Mouse (Mus musculus) hindbrain, embryonic 16.5 days (tissue): Measurements from ENCODE around the gene Crocc2. TPM values are rescaled to one million over a fixed set of nuclear protein-coding genes. Genes with fewer than 3 reads are reported as not detected.

Source experiments
- ATAC-seq: fragments of 200-750 bp; cut with Nextera tagmentation; 2 replicates; pipeline ENCODE4 v1.8.0; 2017; ENCODE audit warnings: moderate TSS enrichment, moderate library complexity
- H3K27ac ChIP-seq: fragments of 300-500 bp; sonication (generic); 2 replicates; pipeline ENCODE4 v1.5.1; 2014; ENCODE audit warnings: low read depth, mild to moderate bottlenecking, control low read depth, low read length, moderate library complexity
- H3K27me3 ChIP-seq: fragments of 300-500 bp; sonication (generic); replicated peaks from 2 replicates; pipeline ENCODE4 v1.6.1; 2014; ENCODE audit warnings: low read length; ENCODE audit not compliant: control insufficient read depth, insufficient read depth
- H3K36me3 ChIP-seq: fragments of 300-500 bp; sonication (generic); 2 replicates; pipeline ENCODE4 v1.6.1; 2014; ENCODE audit warnings: mild to moderate bottlenecking, low read length, moderate library complexity, mixed read lengths; ENCODE audit not compliant: control insufficient read depth, insufficient read depth
- H3K4me1 ChIP-seq: fragments of 300-500 bp; sonication (generic); 2 replicates; pipeline ENCODE4 v1.6.1; 2014; ENCODE audit warnings: low read depth, low read length; ENCODE audit not compliant: control insufficient read depth, insufficient read depth
- H3K4me2 ChIP-seq: fragments of 300-500 bp; sonication (generic); 2 replicates; pipeline ENCODE4 v1.6.1; 2014; ENCODE audit warnings: mild to moderate bottlenecking, low read length, control low read depth, moderate library complexity
- H3K4me3 ChIP-seq: fragments of 300-500 bp; sonication (generic); 2 replicates; pipeline ENCODE4 v1.5.1; 2014; ENCODE audit warnings: mild to moderate bottlenecking, low read length, control low read depth, moderate library complexity
- H3K9ac ChIP-seq: fragments of 300-500 bp; sonication (generic); 2 replicates; pipeline ENCODE4 v1.6.1; 2014; ENCODE audit warnings: low read depth, mild to moderate bottlenecking, control low read depth, low read length, moderate library complexity
- H3K9me3 ChIP-seq: fragments of 300-500 bp; sonication (generic); 2 replicates; pipeline ENCODE4 v1.6.1; 2014; ENCODE audit warnings: mild to moderate bottlenecking, low read length, moderate library complexity; ENCODE audit not compliant: control insufficient read depth
- WGBS: fragments of 180-500 bp; shearing (Covaris S2); extraction: QIAGEN DNeasy Blood & Tissue Kit; methylation state at CpG from one replicate; pipeline ENCODE4 v1.1.7; 2014; 5-methylcytosine and 5-hydroxymethylcytosine counted together
- polyA plus RNA-seq: library from polyadenylated mRNA; unstranded; fragments of >200 nt; fragmentation: Nextera tagmentation; extraction: Ambion mirVana; gene quantifications from 2 replicates; pipeline ENCODE4 v1.2.1, GENCODE M21; 2015

Crocc2 gene
- 0.43 and 0.51 TPM in 2 replicates for polyA plus RNA-seq

DNA sequence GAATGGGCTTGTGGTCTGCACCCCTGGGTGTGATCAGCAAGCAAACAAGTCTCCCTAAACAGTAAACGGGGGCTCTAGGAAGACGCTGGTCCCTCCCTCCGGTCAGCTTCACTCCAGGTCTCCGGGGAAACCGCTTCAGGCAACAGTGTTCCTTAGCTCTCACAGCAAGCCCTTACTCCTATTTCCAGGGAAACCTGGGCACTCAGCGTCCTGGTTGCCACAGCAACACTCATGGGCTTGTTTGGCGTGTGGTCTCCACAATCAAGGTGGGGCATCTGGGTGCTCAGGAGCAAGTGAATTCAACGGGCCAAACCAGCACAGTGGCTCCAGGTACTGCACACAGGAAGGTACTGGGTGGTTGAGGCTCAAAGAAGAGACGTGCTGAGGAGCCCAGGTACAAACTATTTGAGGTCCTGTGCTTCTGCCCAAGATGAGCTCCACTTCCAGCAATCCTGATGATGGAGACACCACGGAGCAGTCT is at the start of gene Crocc2:
Gene Crocc2, plus strand, starts transcription at position 431 of the 481 bp plus-strand sequence.
- Histone ChIP-seq H3K27me3 (no peaks in the 10 kb centered on the region), H3K9ac (no peak within 1 kb of the TSS), H3K27ac (no peak within 1 kb of the TSS), H3K9me3 (no peaks in the 10 kb centered on the region), H3K36me3 (no peaks in the 10 kb centered on the region), H3K4me3 (no peak within 1 kb of the TSS), H3K4me1 (no peaks in the 10 kb centered on the region), H3K4me2 (no peak within 1 kb of the TSS)
- 41% methylated on average over 10 of the region's 10 CpGs for WGBS
- no peak for ATAC-seq

DNA sequence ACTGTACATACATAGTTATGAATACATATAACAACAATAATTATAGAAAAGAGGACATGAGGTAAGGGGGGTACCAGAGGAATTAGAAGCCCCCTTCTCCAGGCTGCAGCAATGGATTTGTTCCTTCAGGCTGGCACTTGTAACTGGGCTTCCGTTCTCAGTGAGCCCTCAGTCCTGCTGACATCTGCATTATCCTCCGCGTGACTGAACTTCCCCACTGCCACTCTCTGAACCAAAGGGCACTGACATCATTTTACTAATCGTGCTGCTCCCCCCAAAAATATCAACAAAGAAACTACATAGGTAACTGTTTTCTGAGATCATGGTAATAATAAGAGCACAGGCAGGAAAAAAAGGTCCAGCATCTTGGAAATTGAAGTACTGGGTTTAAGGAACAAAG is 49.7 kb upstream of the Crocc2 start:
- H3K4me3 ChIP-seq = no peak overlapping the region
- no peak overlapping the region for H3K27ac ChIP-seq
- peaks cover 8% of the 10 kb centered on the region for H3K4me1 ChIP-seq
- no peak overlapping the region for H3K4me2 ChIP-seq
- H3K36me3 ChIP-seq = no peaks in the 10 kb centered on the region
- no peaks in the 10 kb centered on the region for H3K27me3 ChIP-seq
- H3K9me3 ChIP-seq = no peaks in the 10 kb centered on the region
- WGBS = 20% methylated on average over 4 of the region's 4 CpGs
- ATAC-seq = no peak
- no peak overlapping the region for H3K9ac ChIP-seq

- Histone ChIP-seq H3K36me3 (no peaks in the 10 kb centered on the region), H3K9me3 (no peaks in the 10 kb centered on the region), H3K27me3 (no peaks in the 10 kb centered on the region), H3K9ac (no peak overlapping the region), H3K4me1 (no peaks in the 10 kb centered on the region), H3K27ac (no peak overlapping the region), H3K4me3 (no peak overlapping the region), H3K4me2 (no peak overlapping the region)
- no peak for ATAC-seq
- 81% methylated on average over 11 of the region's 11 CpGs for WGBS
Observed at GRCm38 (mm10) chr1:93123179-93123854, 45.2 kb upstream of the Crocc2 start.

DNA sequence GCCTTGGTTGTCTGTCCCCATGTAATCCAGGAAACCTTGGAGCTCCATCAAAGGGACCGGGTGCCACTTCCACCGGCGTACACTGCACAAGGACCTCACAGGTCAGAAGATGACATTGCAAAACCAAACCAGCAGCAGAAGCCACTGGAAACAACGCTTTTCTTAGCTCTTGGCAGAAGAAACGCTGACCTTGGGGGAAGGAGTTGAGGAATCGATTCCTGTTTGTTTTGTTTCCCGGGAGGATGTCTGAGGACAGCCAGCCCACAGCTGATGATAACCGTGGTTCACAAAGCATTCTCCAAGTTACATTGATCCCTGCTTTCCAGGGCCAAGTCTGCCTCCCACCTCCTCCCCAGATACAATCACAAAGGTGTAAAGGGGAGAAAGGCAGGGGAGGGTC is 44.5 kb upstream of the Crocc2 start:
- Histone ChIP-seq H3K9ac (no peak overlapping the region), H3K27me3 (no peaks in the 10 kb centered on the region), H3K36me3 (no peaks in the 10 kb centered on the region), H3K4me3 (no peak overlapping the region), H3K9me3 (no peaks in the 10 kb centered on the region), H3K4me2 (no peak overlapping the region), H3K4me1 (no peaks in the 10 kb centered on the region), H3K27ac (no peak overlapping the region)
- no peak for ATAC-seq
- 77% methylated on average over 8 of the region's 8 CpGs for WGBS

DNA sequence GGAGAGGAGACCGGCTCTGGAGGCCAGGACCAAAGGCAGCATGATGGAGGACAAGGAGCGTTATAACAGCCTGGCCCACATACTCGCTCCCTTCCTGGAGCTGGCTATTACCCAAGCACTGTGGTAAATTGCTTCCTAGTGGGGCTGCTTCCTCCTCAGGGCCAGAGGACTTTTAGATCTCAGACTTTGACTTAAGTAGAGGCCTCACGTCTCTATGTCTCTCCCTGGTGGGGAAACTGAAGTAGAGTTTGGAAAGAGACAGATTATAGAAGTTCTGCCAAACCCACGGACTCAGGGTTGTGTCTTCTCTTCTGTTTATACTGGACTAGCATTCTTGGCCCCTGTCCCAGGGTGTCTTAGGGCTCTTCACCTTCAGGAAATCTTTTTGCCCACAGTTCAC is 43.3 kb upstream of the Crocc2 start:
- no peak for ATAC-seq
- no peaks in the 10 kb centered on the region for H3K27me3 ChIP-seq
- WGBS = 67% methylated on average over 5 of the region's 5 CpGs

GRCm38 (mm10) chr1:93128209-93128608 is 40.3 kb upstream of the Crocc2 start:
- no peak for ATAC-seq
- Histone ChIP-seq H3K9ac (no peak overlapping the region), H3K27ac (no peak overlapping the region), H3K27me3 (no peaks in the 10 kb centered on the region), H3K4me1 (no peaks in the 10 kb centered on the region), H3K4me2 (no peak overlapping the region), H3K36me3 (no peaks in the 10 kb centered on the region), H3K9me3 (no peaks in the 10 kb centered on the region), H3K4me3 (no peak overlapping the region)
- WGBS = 88% methylated on average over 8 of the region's 8 CpGs

More for the DNA sequence above, 43.3 kb upstream of the Crocc2 start:
- Histone ChIP-seq H3K4me2 (no peak overlapping the region), H3K36me3 (no peaks in the 10 kb centered on the region), H3K27ac (no peak overlapping the region), H3K4me3 (no peak overlapping the region), H3K9ac (no peak overlapping the region), H3K9me3 (no peaks in the 10 kb centered on the region), H3K4me1 (no peaks in the 10 kb centered on the region)

- Histone ChIP-seq H3K4me3 (no peak overlapping the region), H3K4me2 (no peak overlapping the region), H3K4me1 (no peaks in the 10 kb centered on the region), H3K27me3 (no peaks in the 10 kb centered on the region), H3K9me3 (no peaks in the 10 kb centered on the region), H3K9ac (no peak overlapping the region), H3K27ac (no peak overlapping the region), H3K36me3 (no peaks in the 10 kb centered on the region)
- 37% methylated on average over 6 of the region's 6 CpGs for WGBS
- ATAC-seq = peak; percentile 68
Observed at GRCm38 (mm10) chr1:93128710-93129349, 39.7 kb upstream of the Crocc2 start.

GRCm38 (mm10) chr1:93130242-93130983 is 38.1 kb upstream of the Crocc2 start:
- no peak overlapping the region for H3K9ac ChIP-seq
- no peak overlapping the region for H3K4me3 ChIP-seq
- H3K4me1 ChIP-seq = no peaks in the 10 kb centered on the region
- no peaks in the 10 kb centered on the region for H3K27me3 ChIP-seq
- no peaks in the 10 kb centered on the region for H3K9me3 ChIP-seq
- H3K36me3 ChIP-seq = no peaks in the 10 kb centered on the region
- WGBS = 78% methylated on average over 10 of the region's 10 CpGs
- no peak overlapping the region for H3K27ac ChIP-seq
- ATAC-seq = no peak
- H3K4me2 ChIP-seq = no peak overlapping the region

GRCm38 (mm10) chr1:93132676-93133075 is 35.8 kb upstream of the Crocc2 start:
- no peaks in the 10 kb centered on the region for H3K36me3 ChIP-seq
- no peak overlapping the region for H3K9ac ChIP-seq
- H3K9me3 ChIP-seq = no peaks in the 10 kb centered on the region
- H3K27me3 ChIP-seq = no peaks in the 10 kb centered on the region
- H3K4me2 ChIP-seq = no peak overlapping the region
- H3K4me3 ChIP-seq = no peak overlapping the region
- no peak overlapping the region for H3K27ac ChIP-seq
- ATAC-seq = no peak
- no peaks in the 10 kb centered on the region for H3K4me1 ChIP-seq
- WGBS = 74% methylated on average over 8 of the region's 8 CpGs
